Mouse (Mus musculus): ENCODE data around the gene Cib2. TPM values are rescaled to one million over a fixed set of nuclear protein-coding genes. Genes with fewer than 3 reads are reported as not detected.

Gene Cib2
- total RNA-seq, 2 experiments from 2014 or later = 18.7 to 19.6 TPM

GRCm38 (mm10) chr9:54501453-54502110 lies 58.4 kb downstream of the Cib2 start, which contains the start of gene Dmxl2:
Dmxl2 (minus strand) TSS chr9:54501626.
- TF ChIP-seq CTCF (conservative IDR thresholded peaks at IDR 0.05) = no peak
- peak; percentile 77 to 83 for DNase-seq (ENCODE audit: low spot score in 2 of 2)
- H3K4me3 ChIP-seq = peak within 1 kb of the TSS; percentile 97
- H3K27ac ChIP-seq = peak within 1 kb of the TSS; percentile 98

- peak overlapping the region; percentile 97 for H3K4me3 ChIP-seq
- peak; percentile 29 to 31 for DNase-seq (ENCODE audit: low spot score in 2 of 2)
- H3K27ac ChIP-seq = peak overlapping the region; percentile 98
- TF ChIP-seq CTCF (conservative IDR thresholded peaks at IDR 0.05) = 0 out of 2 replicates have a peak, but pooled peaks have one; percentile 3
Measured at GRCm38 (mm10) chr9:54500832-54501452, 59.1 kb downstream of the Cib2 start.

GRCm38 (mm10) chr9:54499791-54500190 lies 60.2 kb downstream of the Cib2 start:
- DNase-seq (ENCODE audit: low spot score in 2 of 2) = no peak
- Histone ChIP-seq H3K4me3 (peak overlapping the region; percentile 97), H3K27ac (peak overlapping the region; percentile 98)
- no peak for TF ChIP-seq CTCF (conservative IDR thresholded peaks at IDR 0.05)

- H3K4me3 ChIP-seq = peak overlapping the region; percentile 97
- peak in 1 of 2 experiments; percentile 26 for DNase-seq (ENCODE audit: low spot score in 2 of 2)
- H3K27ac ChIP-seq = peak overlapping the region; percentile 68
- TF ChIP-seq CTCF (conservative IDR thresholded peaks at IDR 0.05) = peak; percentile 35
Measured at GRCm38 (mm10) chr9:54499291-54499690, 60.7 kb downstream of the Cib2 start.

Other genes with a start within 250 kb of the Cib2 start
- 100 to 1,000 TPM; 214 TPM for gene Dmxl2, start 58.6 kb downstream of the Cib2 start, total RNA-seq (2021)
- not detected for gene Sh2d7, start 21.2 kb downstream of the Cib2 start, total RNA-seq (2021)
- 100 to 1,000 TPM; 159 to 179 TPM for gene Idh3a, start 26.1 kb upstream of the Cib2 start, total RNA-seq (2021)
- gene Acsbg1, start 101.7 kb upstream of the Cib2 start, total RNA-seq (2021) = 100 to 1,000 TPM; 106 to 111 TPM
- gene Dnaja4, start 138.7 kb upstream of the Cib2 start, total RNA-seq (2021) = 10 to 100 TPM; 44.9 to 48.0 TPM
- 10 to 100 TPM; 60.2 to 63.6 TPM for gene Wdr61, start 174.3 kb upstream of the Cib2 start, total RNA-seq (2021)
- under 1 TPM in 1 of 2 experiments, not detected in 1; 0.93 TPM for gene Crabp1, start 204.5 kb upstream of the Cib2 start, total RNA-seq (2021)

Data from layer of hippocampus, adult 2 months (tissue).